Mouse (Mus musculus) midbrain, embryonic 10.5 days (tissue): Measurements from ENCODE around the gene Htr3a. TPM values are rescaled to one million over a fixed set of nuclear protein-coding genes. Genes with fewer than 3 reads are reported as not detected.

Experiments used
- DNase-seq: peaks from one replicate; pipeline ENCODE4 v3.0.0-alpha.2; 2017; ENCODE audit warnings: low spot score
- H3K27ac ChIP-seq: fragments of 300-500 bp; sonication (generic); replicated peaks from 2 replicates; pipeline ENCODE4 v1.5.1; 2016; ENCODE audit warnings: mild to moderate bottlenecking
- H3K27me3 ChIP-seq: fragments of 300-500 bp; sonication (generic); 2 replicates; pipeline ENCODE4 v1.6.1; 2016; ENCODE audit warnings: low read depth, mild to moderate bottlenecking; ENCODE audit not compliant: poor library complexity, severe bottlenecking
- H3K36me3 ChIP-seq: fragments of 300-500 bp; sonication (generic); 2 replicates; pipeline ENCODE4 v1.6.1; 2016; ENCODE audit warnings: mild to moderate bottlenecking, moderate library complexity
- H3K4me1 ChIP-seq: fragments of 300-500 bp; sonication (generic); 2 replicates; pipeline ENCODE4 v1.6.1; 2016
- H3K4me3 ChIP-seq: fragments of 300-500 bp; sonication (generic); 2 replicates; pipeline ENCODE4 v1.5.1; 2016; ENCODE audit warnings: mild to moderate bottlenecking, moderate library complexity
- H3K9me3 ChIP-seq: fragments of 300-500 bp; sonication (generic); replicated peaks from 2 replicates; pipeline ENCODE4 v1.6.1; 2016; ENCODE audit warnings: mild to moderate bottlenecking
- WGBS: fragments of 180-500 bp; shearing (Covaris S2); methylation state at CpG from one replicate; pipeline ENCODE4 v1.1.7; 2016; 5-methylcytosine and 5-hydroxymethylcytosine counted together
- polyA plus RNA-seq: library from polyadenylated mRNA; unstranded; fragments of >200 nt; fragmentation: Nextera tagmentation; extraction: Ambion mirVana; gene quantifications from 2 replicates; pipeline ENCODE4 v1.2.1, GENCODE M21; 2016

Gene Htr3a
- 0.20 and 0.25 TPM in 2 replicates for polyA plus RNA-seq

DNA sequence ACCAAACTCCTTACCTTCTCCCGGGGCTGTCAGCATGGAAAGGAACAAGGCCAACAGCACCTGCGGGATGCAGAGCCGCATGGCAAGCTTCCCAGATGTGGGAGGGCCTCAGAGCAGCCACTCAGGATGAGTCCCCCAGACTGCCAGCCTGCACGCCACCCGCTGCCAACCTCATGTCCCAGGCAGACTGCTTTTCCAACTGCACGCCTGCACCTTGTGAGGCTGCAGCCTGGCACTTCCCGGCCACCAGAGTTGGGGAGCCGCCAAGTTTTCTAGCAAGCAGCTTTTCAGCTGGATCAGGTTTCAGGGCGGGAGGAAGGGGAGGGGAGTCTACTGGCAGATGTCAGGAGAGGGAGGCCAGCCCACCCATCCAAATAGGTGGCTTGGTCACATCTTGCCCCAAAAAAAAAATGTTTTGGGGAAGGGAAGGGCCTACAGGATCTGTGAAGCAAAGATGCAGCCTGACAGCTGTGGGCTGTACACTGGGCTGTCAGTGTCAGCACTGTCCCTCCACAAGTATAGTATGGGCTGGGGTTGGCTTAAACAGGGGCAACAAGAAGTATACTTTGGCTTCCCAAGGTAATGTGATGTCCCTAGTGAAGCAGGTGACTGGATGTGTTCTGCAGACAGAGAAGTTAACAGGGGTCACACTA is at the start of gene Htr3a:
TSS of gene Htr3a (minus strand) at position 215 of the 653 bp plus-strand sequence.
- 2% methylated on average over 9 of the region's 9 CpGs for WGBS
- no peaks in the 10 kb centered on the region for H3K9me3 ChIP-seq
- H3K4me1 ChIP-seq, result peaks cover 16% of the 10 kb centered on the region
- DNase-seq, result peak; percentile 24
- no peak within 1 kb of the TSS for H3K4me3 ChIP-seq
- no peak within 1 kb of the TSS for H3K27ac ChIP-seq
- H3K36me3 ChIP-seq, result no peaks in the 10 kb centered on the region
- H3K27me3 ChIP-seq, result peaks cover 30% of the 10 kb centered on the region

DNA sequence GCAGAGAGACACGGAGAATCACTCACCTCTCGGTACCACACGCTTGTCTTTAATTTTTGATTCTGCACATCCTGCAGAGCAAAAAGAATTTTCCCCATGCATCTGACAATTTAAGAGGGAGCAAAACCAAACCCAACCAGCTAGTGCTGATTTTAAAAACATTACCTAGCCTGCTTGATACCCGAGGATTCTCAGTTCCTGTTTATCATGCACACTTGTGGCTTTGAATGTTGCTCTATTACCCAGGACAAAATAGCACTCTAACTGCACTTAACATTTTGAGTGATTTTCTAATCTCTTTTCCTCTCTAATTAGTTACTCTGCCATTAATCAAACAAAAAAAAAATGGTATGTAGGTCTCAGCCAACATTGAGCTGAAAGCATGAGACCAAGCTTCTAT is 36.7 kb upstream of the Htr3a start:
- WGBS, result 90% methylated on average over 4 of the region's 4 CpGs
- no peak overlapping the region for H3K4me3 ChIP-seq
- no peak for DNase-seq
- H3K36me3 ChIP-seq, result no peaks in the 10 kb centered on the region
- H3K27me3 ChIP-seq, result no peaks in the 10 kb centered on the region
- H3K9me3 ChIP-seq, result no peaks in the 10 kb centered on the region
- H3K4me1 ChIP-seq, result no peaks in the 10 kb centered on the region
- no peak overlapping the region for H3K27ac ChIP-seq

DNA sequence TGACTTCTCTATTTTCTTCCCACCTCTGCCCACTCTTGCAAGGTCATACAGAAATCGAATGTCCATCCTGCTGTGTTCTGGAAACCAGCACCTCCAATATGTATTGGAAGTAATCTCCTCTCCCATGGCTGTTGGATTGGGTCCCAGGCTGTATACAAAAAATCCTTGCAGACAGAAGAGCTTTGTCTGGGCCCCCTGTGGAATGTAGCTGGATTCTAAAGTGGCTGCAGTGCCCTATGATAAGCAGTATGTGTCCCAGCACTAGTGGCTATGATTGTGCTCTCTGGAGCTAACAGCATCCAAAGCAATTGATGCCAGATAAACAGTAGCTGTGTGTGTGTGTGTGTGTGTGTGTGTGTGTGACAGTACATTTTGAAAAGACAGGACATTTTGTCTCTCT is 31.4 kb upstream of the Htr3a start:
- no peaks in the 10 kb centered on the region for H3K4me1 ChIP-seq
- no peak for DNase-seq
- H3K4me3 ChIP-seq, result no peak overlapping the region
- no peaks in the 10 kb centered on the region for H3K36me3 ChIP-seq
- WGBS, result 85% methylated on average over 1 of the region's 1 CpGs
- H3K27ac ChIP-seq, result no peak overlapping the region
- H3K9me3 ChIP-seq, result no peaks in the 10 kb centered on the region
- H3K27me3 ChIP-seq, result no peaks in the 10 kb centered on the region

DNA sequence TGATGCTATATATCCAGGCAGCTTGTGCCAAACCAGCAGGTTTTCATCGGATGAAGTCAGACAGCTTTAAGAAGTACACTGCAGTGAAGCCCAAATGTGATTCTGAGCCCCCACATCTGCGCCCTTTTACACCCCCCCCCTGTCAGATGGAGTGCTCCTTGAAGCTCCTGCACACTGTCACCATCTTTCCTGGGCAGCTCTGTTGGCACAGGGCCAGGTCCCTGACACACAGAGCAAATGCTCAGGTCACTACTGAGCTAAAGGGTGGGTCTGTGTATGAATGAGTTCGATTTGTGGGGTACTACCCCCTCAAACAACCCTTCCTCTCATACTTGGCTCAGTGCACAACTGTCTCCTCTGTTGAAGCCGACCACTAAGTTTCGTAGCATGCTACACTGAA is 18.5 kb upstream of the Htr3a start:
- H3K36me3 ChIP-seq, result no peaks in the 10 kb centered on the region
- DNase-seq, result no peak
- WGBS, result 84% methylated on average over 5 of the region's 5 CpGs
- no peak overlapping the region; the same call in 1 of the 2 replicates for H3K27ac ChIP-seq
- H3K27me3 ChIP-seq, result peaks cover 16% of the 10 kb centered on the region; the same call in 1 of the 2 replicates
- H3K4me1 ChIP-seq, result peaks cover 10% of the 10 kb centered on the region
- H3K9me3 ChIP-seq, result no peaks in the 10 kb centered on the region
- no peak overlapping the region for H3K4me3 ChIP-seq

GRCm38 (mm10) chr9:48928781-48929180 is 17.9 kb upstream of the Htr3a start:
- H3K4me1 ChIP-seq, result peaks cover 10% of the 10 kb centered on the region
- H3K9me3 ChIP-seq, result no peaks in the 10 kb centered on the region
- no peaks in the 10 kb centered on the region for H3K36me3 ChIP-seq
- peaks cover 16% of the 10 kb centered on the region; the same call in 1 of the 2 replicates for H3K27me3 ChIP-seq
- 0 out of 2 replicates have a peak overlapping the region, but pooled peaks have one; percentile 20 for H3K27ac ChIP-seq
- H3K4me3 ChIP-seq, result no peak overlapping the region
- 75% methylated on average over 3 of the region's 3 CpGs for WGBS
- DNase-seq, result no peak

- no peak for DNase-seq
- H3K9me3 ChIP-seq, result no peaks in the 10 kb centered on the region
- H3K4me3 ChIP-seq, result no peak overlapping the region
- 0 out of 2 replicates have a peak, but pooled peaks cover 12% of the 10 kb centered on the region for H3K27me3 ChIP-seq
- 61% methylated on average over 18 of the region's 18 CpGs for WGBS
- H3K4me1 ChIP-seq, result peaks cover 14% of the 10 kb centered on the region
- no peaks in the 10 kb centered on the region for H3K36me3 ChIP-seq
- peak overlapping the region; percentile 33; the same call in 1 of the 2 replicates for H3K27ac ChIP-seq
Observed at GRCm38 (mm10) chr9:48916011-48916788, 5.3 kb upstream of the Htr3a start.

DNA sequence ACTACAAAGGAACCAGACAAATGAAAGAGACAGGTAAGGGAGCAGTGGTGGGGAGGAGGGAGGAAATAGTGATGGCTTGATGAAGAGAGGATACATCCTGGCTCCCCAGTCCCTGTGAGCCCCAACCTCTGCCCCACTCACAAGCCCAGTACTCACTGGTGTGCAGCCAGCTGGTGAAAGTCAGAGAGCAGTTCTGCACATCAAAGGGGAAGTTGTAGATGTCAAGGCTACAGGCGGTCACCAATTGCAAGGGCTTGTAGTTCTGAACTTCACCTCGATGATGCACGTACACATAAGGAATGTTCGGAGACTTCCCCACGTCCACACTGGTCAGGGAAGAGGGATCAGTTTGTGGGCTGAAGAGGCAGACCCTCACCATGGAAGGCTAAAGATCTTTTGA is 6.5 kb downstream of the Htr3a start:
- H3K4me1 ChIP-seq, result peaks cover 9% of the 10 kb centered on the region
- H3K36me3 ChIP-seq, result no peaks in the 10 kb centered on the region
- peaks cover 10% of the 10 kb centered on the region for H3K27me3 ChIP-seq
- no peak overlapping the region for H3K27ac ChIP-seq
- no peaks in the 10 kb centered on the region for H3K9me3 ChIP-seq
- 89% methylated on average over 5 of the region's 5 CpGs for WGBS
- no peak overlapping the region for H3K4me3 ChIP-seq
- no peak for DNase-seq

DNA sequence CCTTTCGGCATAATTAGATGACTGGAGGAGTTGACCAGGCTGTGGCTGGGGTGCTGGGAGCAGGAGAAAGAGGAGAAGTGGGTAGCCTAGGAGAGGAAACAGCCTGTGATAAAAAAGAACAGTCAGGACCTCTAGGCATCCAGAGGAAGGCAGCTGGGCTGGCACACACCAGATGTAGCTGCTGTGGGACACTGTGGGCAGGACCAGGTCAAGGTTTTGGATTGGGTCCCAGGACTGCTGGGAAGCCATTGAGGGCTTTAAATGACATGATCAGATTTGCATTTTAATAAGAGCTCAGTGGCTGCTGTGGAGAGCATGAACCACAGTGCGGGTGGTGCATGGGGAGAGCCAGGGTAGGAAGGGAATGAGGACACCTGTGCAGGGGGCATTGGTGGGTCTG is 7.1 kb downstream of the Htr3a start:
- no peaks in the 10 kb centered on the region for H3K36me3 ChIP-seq
- peaks cover 9% of the 10 kb centered on the region for H3K4me1 ChIP-seq
- H3K4me3 ChIP-seq, result no peak overlapping the region
- WGBS, result 70% methylated on average over 2 of the region's 2 CpGs
- DNase-seq, result no peak
- H3K9me3 ChIP-seq, result no peaks in the 10 kb centered on the region
- H3K27ac ChIP-seq, result no peak overlapping the region
- peaks cover 12% of the 10 kb centered on the region for H3K27me3 ChIP-seq

DNA sequence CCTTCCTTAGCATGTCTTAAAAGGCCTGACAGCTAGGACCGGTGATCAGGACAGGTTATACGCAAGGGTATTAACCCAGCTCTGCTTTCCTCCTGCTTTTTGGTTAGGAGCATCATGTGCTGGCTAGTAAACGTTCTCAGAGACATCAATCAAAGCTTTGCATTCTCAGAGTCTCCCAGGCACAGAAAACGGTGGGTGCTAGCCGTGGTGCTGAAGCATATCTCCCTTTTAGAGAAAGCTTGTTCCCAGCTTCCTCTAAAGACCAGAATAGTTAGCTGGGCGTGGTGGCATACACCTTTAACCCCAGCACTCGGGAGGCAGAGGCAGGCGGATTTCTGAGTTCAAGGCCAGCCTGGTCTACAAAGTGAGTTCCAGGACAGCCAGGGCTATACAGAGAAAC is 12.3 kb downstream of the Htr3a start:
- no peak overlapping the region for H3K27ac ChIP-seq
- WGBS, result 31% methylated on average over 8 of the region's 8 CpGs

GRCm38 (mm10) chr9:48895819-48896536 is 14.9 kb downstream of the Htr3a start:
- 4% methylated on average over 18 of the region's 18 CpGs for WGBS
- peaks cover 47% of the 10 kb centered on the region for H3K4me1 ChIP-seq
- no peaks in the 10 kb centered on the region for H3K36me3 ChIP-seq
- peak overlapping the region; percentile 48 for H3K4me3 ChIP-seq
- peak overlapping the region; percentile 88 for H3K27ac ChIP-seq
- H3K27me3 ChIP-seq, result peaks cover 37% of the 10 kb centered on the region
- no peaks in the 10 kb centered on the region for H3K9me3 ChIP-seq
- DNase-seq, result peak; percentile 82

More for the DNA sequence above, 12.3 kb downstream of the Htr3a start:
- no peaks in the 10 kb centered on the region for H3K36me3 ChIP-seq
- peak; percentile 41 for DNase-seq
- peaks cover 34% of the 10 kb centered on the region for H3K27me3 ChIP-seq
- no peak overlapping the region for H3K4me3 ChIP-seq
- peaks cover 40% of the 10 kb centered on the region for H3K4me1 ChIP-seq
- H3K9me3 ChIP-seq, result no peaks in the 10 kb centered on the region

DNA sequence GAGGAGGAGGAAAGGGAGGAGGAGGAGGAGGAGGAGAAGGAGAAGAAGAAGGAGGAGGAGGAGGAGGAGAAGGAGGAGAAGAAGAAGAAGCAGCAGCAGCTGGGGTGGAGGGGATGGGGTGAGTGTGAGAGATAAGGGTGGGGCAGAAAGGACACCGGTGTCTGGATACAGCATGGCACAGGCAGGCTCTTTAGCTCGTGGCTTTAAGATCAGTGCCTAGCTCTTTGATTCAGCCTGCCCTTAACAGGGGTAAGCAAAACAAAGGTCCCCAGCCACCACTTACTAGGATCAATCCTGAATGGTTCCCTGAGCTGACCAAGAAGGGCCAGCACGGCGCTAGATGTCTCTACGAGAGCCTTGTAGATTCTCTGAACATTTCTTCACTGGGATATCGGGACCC is 16.1 kb downstream of the Htr3a start:
- Histone ChIP-seq H3K27ac (peak overlapping the region; percentile 88), H3K4me1 (peaks cover 47% of the 10 kb centered on the region), H3K27me3 (peaks cover 34% of the 10 kb centered on the region), H3K36me3 (no peaks in the 10 kb centered on the region), H3K9me3 (no peaks in the 10 kb centered on the region), H3K4me3 (no peak overlapping the region)
- DNase-seq, result peak; percentile 19
- 55% methylated on average over 6 of the region's 6 CpGs for WGBS

DNA sequence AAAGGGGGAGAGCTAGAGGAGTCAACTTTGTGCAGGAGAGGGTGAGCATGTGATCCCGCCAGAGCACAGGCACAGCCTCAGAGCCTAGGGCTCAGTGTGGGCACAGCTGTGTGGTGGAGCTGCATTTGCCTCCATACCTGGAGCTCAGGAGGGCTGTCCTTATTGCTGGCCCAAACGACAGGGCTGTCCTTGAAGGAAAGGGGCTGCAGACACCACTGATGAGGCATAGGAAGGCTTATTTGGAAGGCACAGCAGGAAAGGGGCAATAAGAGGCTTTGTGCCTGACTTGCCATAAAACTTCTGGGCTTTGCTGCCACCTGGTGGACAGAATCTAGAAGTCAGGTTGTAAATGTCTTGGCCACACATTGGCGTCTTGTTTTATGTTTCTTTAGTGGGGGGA is 16.9 kb downstream of the Htr3a start:
- 28% methylated on average over 3 of the region's 3 CpGs for WGBS

More for the DNA sequence above, 16.9 kb downstream of the Htr3a start:
- peak; percentile 82 for DNase-seq
- no peaks in the 10 kb centered on the region for H3K36me3 ChIP-seq
- peaks cover 30% of the 10 kb centered on the region for H3K27me3 ChIP-seq
- peaks cover 47% of the 10 kb centered on the region for H3K4me1 ChIP-seq
- H3K4me3 ChIP-seq, result no peak overlapping the region
- H3K9me3 ChIP-seq, result no peaks in the 10 kb centered on the region
- peak overlapping the region; percentile 88 for H3K27ac ChIP-seq
